Mouse (Mus musculus) spleen, embryonic (tissue): ENCODE measurements around the gene 2810408A11Rik.

Experiments
- CTCF ChIA-PET: fragments of 350-600 bp; sonication (Branson Sonifier 250); formaldehyde crosslinking; loops from one replicate; lab custom pipeline; 2022; lab: Charles Lee

2810408A11Rik gene

GRCm38 (mm10) chr11:69884240-69884639 lies 16.5 kb downstream of the 2810408A11Rik start:
- CTCF ChIA-PET = interaction anchor here (0.6 to 1.6 kb wide), 2 partner anchors 37 to 196 kb away, joined by 4 to 7 read pairs; partner anchors contain the start of gene Eif5a

GRCm38 (mm10) chr11:69883527-69884151 lies 17.1 kb downstream of the 2810408A11Rik start:
- CTCF ChIA-PET = interaction anchor here (0.8 to 1.6 kb wide), 3 partner anchors 8 to 65 kb away, joined by 3 to 7 read pairs (median 3); partner anchors contain the start of gene Eif5a

DNA sequence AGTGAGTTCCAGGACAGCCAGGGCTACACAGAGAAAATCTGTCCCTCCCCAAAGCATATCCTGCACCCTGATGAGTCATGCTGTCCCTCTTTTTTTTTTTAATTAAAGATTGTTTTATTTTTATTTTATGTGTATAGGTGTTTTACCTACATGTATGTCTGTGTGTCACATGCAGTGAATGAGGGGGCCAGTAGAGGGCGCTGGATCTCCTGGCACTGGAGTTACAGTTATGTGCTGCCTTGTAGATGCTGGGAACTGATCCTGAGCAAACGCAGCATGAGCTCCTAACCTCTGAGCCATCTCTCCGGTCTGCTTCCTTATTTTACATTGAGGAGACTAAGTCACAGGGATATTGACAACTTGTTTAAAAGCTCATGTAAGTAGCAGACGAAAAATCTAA lies 17.7 kb downstream of the 2810408A11Rik start:
- CTCF ChIA-PET = interaction anchor here (0.8 to 1.6 kb wide), 3 partner anchors 9 to 66 kb away, joined by 3 to 7 read pairs (median 3); partner anchors contain the start of gene Eif5a

- CTCF ChIA-PET = interaction anchor here (0.6 to 0.7 kb wide), 2 partner anchors 40 to 93 kb away, joined by 3 read pairs; no protein-coding TSS in a partner anchor
These were observed 18.8 kb downstream of the 2810408A11Rik start for GRCm38 (mm10) chr11:69881787-69882670.

- CTCF ChIA-PET = interaction anchor here (1.4 kb wide), 1 partner anchor 67 kb away, joined by 7 read pairs; the partner anchor contains the start of gene Slc2a4
These were observed 19.8 kb downstream of the 2810408A11Rik start, which contains the start of gene Kctd11 for GRCm38 (mm10) chr11:69880853-69881603. TSS of gene Kctd11 (minus strand) at chr11:69881406.

GRCm38 (mm10) chr11:69880506-69880852 lies 20.3 kb downstream of the 2810408A11Rik start:
- CTCF ChIA-PET = interaction anchor here (0.7 to 1.4 kb wide), 2 partner anchors 58 to 68 kb away, joined by 3 to 7 read pairs; partner anchors contain the start of gene Slc2a4

DNA sequence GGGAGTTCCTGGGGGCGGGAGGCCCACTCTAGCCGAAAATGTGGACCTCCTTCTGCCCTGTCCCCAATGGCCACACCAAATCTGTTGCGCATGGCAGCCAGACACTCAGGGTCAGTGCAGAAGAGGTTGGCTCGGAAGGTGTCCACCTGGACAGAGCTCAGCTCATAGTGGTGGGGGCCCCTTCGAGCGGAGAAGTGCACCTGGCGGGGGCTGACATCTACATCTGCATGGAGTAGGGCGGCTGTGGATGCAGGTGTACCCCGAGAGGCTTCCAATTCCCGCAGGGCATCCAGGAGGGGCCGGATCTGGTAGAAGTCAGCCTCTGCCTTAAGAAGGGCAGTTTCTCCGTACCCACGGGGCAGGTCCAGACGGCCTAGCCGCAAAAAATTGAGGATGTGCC lies 21.1 kb downstream of the 2810408A11Rik start:
- CTCF ChIA-PET = interaction anchor here (1.4 kb wide), 1 partner anchor 69 kb away, joined by 7 read pairs; the partner anchor contains the start of gene Slc2a4

DNA sequence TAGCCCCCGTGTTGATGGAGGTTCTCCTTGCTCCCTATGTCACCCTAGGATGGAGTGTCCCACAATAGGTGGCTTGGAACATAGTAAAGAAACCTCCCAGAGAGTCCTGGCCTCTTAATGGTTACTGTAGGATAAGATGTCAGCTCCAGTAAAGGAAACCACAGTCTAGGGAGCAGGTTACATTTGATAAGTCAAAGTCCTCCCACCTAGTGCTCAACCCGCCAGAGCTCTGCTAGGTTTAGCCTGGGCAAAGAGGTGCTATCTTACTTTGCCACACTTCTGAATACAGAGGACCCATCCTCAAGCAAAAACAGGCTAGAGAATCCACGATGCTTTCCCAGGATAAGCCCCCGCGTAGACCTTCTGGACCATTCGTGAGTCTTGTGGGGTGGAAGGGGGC lies 21.8 kb downstream of the 2810408A11Rik start:
- CTCF ChIA-PET = interaction anchor here (0.5 kb wide), 1 partner anchor 494 kb away, joined by 8 read pairs; no protein-coding TSS in a partner anchor

DNA sequence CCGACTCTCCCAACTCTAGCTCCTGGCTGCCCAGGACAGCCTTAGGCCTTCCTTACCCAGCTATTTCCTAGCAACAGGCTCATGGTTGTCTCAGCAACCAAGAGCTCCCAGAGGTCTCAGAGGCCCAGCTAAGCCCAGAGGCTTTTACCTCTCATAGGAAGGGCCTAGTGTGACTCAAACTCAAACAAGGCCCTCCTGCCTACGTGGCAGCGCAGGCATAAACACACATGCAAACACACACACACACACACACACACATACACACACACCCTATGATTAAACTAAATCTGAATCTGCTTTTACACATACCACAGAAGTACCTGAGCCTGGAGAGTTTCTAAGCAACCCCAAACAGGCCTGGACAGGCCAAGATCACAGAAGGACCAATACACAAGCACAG lies 22.4 kb downstream of the 2810408A11Rik start:
- CTCF ChIA-PET = no interaction called here

DNA sequence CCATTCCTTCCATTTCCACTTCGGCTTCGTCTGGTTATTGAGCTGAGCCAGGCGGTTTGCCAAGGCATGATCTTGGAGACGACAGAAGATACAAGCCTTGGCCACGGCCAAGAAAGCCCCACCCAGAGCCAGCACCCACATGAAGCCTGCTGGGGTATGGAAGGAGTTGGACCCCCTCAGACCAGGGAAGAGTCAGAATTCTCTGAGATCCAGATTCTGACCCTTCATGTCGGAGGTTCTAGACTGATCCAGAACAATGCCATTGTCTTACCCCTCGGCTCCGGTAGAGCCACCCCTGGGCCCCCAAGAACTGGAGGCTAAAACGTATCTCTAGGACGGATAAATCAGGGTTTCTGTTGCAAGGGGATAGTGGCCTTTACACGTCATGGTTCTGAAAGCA lies 22.9 kb downstream of the 2810408A11Rik start, which contains the start of gene Tmem95:
Tmem95 (minus strand) TSS at position 141 of the 400 bp plus-strand sequence.
- CTCF ChIA-PET = no interaction called here

DNA sequence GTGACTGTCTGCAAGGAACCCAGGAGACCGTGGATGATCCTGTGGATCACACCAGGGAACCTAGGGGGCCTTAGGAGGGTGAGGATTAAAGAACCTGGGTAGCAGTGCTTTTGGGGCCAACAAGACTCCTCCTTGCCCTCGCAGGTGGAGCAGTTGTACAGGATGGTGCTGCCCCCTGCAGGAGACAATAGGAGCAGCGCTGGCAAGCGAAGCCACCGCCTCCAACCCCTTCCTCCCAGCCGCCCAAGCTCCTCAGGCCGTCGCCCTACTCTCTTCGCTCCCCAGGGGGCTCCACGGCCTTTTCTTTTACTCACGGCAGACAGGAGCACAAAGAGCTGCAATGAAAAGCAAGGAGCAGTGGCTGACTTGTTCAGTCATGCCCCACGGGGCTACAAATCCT lies 23.9 kb downstream of the 2810408A11Rik start:
- CTCF ChIA-PET = interaction anchor here (0.6 kb wide), 1 partner anchor 161 kb away, joined by 3 read pairs; no protein-coding TSS in a partner anchor

DNA sequence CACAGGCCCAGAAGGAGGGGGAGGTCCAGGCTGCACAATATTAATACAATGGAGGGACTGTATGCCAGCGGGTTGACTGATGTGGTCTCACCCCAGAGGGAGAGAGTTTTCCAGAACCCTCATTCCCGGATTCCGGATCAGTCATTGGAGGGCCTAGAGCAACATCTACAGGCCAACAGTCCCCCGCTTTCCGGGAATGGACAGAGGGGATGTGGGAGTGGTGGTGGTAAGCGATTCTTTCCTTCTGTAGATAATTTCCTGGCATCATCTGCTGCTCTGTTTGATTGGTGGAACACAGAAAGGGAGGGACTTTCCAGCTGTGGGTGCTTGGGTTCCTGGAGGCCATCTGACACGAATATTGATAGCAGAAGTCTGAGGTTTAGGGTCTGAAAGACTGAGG lies 24.6 kb downstream of the 2810408A11Rik start:
- CTCF ChIA-PET = interaction anchor here (0.6 to 0.7 kb wide), 3 partner anchors 24 to 394 kb away, joined by 3 to 9 read pairs (median 3); no protein-coding TSS in a partner anchor

DNA sequence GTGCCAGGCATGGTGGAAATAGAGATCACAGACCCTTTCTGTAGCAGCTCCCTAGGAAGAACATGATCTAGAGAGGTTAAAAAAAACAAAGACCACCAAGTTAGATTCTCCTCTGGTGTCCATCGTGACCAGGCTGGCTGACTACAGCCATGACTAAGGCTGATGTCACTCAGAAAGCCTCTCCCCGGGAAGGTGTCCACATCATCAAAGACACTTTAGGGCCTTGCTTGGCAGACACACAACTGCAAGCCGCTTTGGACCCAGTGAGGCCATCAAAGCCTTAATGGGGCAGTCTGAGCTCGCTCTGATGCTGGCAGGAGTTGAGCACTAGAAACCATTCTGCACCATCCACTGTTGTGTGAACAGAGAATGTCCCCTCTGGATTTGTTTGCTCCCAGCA lies 28.3 kb downstream of the 2810408A11Rik start:
- CTCF ChIA-PET = no interaction called here

GRCm38 (mm10) chr11:69871822-69872221 lies 29.0 kb downstream of the 2810408A11Rik start:
- CTCF ChIA-PET = no interaction called here

DNA sequence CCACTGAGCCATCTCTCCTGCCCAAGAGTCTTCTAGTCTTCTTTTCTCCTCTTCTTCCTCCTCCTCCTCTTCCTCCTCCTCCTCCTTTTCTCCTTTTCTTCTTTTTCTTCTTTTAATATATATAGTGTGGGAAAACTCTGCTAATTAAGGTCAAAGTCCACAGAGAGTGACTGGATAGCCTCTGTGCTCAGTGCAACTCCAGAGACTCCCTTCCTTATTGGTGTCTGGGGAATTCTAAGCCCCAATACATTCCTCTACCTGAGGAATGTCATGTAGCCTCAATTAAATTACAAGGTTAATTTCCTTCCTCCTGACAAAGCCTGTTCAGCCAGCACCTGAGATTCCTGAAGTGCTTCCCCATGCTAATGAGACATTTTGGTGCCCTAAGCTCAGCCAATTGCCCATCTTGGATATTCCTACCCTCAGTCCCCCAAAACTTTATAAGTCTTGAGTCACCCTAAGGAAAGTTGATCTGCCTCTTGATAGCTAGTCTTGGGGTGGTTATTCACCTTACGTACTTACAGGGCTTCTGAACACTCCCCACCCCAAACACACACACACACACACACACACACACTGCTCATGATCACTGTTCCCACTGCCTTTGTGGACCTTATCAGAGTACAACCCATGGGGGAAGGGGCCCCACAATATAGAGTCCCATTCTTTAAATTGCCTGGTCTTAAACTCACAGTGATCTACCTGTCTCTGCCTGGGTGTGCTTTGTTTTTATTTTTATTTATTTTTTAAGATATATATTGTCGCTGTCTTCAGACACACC lies 30.3 kb downstream of the 2810408A11Rik start:
- CTCF ChIA-PET = no interaction called here

DNA sequence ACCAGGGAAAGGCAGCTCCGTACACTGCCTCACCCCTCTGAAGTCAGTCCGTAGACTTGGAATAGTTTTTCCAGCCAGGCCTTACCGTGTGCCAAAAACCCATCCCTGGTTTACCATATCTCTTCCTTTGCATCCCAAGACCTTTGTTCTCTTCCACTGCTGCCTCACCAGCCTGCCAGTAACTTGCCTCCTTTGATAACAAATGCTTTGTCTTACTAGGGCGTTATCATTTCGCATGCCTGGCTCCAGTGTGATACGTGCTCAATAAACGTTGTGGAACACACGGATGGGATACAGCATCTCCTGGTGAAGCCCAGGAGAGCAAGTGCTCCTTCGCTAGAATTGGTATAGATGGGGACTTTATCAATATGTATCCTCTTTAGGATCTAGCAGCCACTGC lies 33.5 kb downstream of the 2810408A11Rik start:
- CTCF ChIA-PET = no interaction called here

GRCm38 (mm10) chr11:69865561-69865960 lies 35.2 kb downstream of the 2810408A11Rik start:
- CTCF ChIA-PET = interaction anchor here (0.6 kb wide), 1 partner anchor 103 kb away, joined by 7 read pairs; no protein-coding TSS in a partner anchor

DNA sequence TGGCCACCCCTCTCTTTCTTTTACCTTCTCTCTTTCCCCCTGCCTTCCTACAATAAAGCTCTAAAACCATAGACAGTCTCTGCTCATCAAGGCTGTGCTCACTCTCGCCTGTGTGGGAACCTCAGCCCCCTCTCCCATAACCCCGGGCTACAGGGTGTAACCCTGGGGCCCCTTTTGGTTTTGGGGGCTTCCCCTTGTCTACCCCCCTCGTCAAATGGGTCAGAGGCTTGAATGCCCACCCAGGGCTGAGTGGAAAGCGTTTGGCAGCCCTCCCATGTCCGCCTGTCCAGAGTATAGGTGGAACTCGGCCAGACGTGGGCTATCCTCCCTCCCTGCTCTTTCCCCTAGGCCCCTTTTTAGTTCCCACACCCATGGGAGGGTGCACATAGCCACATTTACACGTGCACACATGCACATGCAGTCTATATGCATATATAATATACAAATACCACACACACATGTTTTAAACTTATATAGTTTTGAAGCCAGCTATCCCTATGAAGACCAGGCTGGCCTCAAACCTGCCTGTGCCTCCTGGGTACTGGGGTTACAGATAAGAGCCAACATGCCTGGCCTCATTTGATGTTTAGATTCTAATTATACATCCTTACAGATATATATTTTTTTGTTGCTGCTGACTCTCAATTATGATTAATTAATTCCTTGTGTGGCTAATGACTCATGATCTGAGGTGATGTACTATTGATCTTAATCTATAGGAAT lies 36.5 kb downstream of the 2810408A11Rik start:
- CTCF ChIA-PET = interaction anchor here (0.7 kb wide), 1 partner anchor 103 kb away, joined by 18 read pairs; no protein-coding TSS in a partner anchor

- CTCF ChIA-PET = interaction anchor here (0.7 kb wide), 1 partner anchor 103 kb away, joined by 18 read pairs; no protein-coding TSS in a partner anchor
These were observed 37.1 kb downstream of the 2810408A11Rik start for GRCm38 (mm10) chr11:69863729-69864128.
